Mouse (Mus musculus) brain, embryonic 14.5 days (tissue): ENCODE data around the gene Kdelc2.

Experiments
- CTCF ChIP-seq: fragments of 200-500 bp; IDR thresholded peaks from 2 replicates; pipeline ENCODE4 v1.5.1; 2012; ENCODE audit warnings: inconsistent platforms, mild to moderate bottlenecking, moderate library complexity, borderline replicate concordance; ENCODE audit not compliant: insufficient read depth, insufficient read length; ENCODE audit errors: extremely low read depth
- POLR2A ChIP-seq: fragments of 200-500 bp; IDR thresholded peaks from 2 replicates; pipeline ENCODE4 v1.6.1; 2012; ENCODE audit warnings: mild to moderate bottlenecking, inconsistent platforms, borderline replicate concordance; ENCODE audit not compliant: poor library complexity, insufficient read depth, insufficient read length, severe bottlenecking; ENCODE audit errors: extremely low read depth

GRCm38 (mm10) chr9:53404050-53404752, 20.4 kb downstream of the Kdelc2 start:
- TF ChIP-seq POLR2A (no peak), CTCF (no peak)
